Mouse (Mus musculus): ENCODE results near the gene 5730596B20Rik.
A peak's percentile ranks its signal among the peaks of the same experiment; 100 is the strongest.

5730596B20Rik gene

GRCm38 (mm10) chr6:52213119-52213986, 36.1 kb downstream of the 5730596B20Rik start, which contains the start of the genes Hoxa3 and Gm28308:
Gene Hoxa3, minus strand, starts transcription at chr6:52213336.
Gene Gm28308, minus strand, starts transcription at chr6:52213339.
- DNase-seq (ENCODE audit: low spot score): peak; percentile 15

DNA sequence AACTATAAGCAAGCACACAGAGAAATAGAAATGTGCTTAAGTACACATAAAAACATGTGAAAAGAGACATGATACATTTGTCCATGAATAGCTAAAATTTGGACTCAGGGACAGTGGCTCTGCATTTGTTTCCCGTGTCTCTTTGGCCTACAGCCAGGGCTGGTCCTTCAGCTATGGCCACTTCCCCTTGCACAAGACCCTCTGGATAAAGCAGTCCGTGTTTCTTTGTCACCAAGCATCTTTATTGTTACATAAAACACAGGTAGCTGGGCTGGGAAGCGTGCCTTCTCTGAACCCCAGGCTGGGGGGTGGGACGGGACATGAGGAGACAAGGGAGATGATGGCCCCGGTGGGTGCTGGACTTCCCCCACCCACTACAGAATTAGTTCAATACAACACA, 37.0 kb downstream of the 5730596B20Rik start:
- DNase-seq (ENCODE audit: low spot score): no peak

DNA sequence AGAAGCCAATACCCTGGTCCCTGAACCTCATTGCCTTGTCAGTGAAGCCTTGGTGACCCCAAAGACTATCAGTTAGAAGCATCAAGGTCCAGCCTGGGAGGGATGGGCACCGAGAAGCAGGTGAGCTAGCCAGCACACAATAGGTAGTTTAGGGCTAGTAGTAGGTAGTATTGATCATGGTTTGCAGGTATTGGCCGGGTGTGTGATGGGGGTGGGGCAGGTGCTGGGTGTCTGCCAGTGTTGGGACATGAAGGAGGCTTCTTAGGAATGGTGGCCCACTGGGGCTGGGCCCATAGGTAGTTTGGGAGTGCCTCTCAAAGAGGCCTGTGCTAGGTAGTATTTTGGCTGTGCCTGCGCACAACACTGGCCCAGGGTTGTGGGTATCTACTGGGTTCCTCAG, 37.8 kb downstream of the 5730596B20Rik start:
- no peak for DNase-seq (ENCODE audit: low spot score)

- DNase-seq (ENCODE audit: low spot score): no peak
Observed at GRCm38 (mm10) chr6:52215771-52216535, 38.7 kb downstream of the 5730596B20Rik start.

DNA sequence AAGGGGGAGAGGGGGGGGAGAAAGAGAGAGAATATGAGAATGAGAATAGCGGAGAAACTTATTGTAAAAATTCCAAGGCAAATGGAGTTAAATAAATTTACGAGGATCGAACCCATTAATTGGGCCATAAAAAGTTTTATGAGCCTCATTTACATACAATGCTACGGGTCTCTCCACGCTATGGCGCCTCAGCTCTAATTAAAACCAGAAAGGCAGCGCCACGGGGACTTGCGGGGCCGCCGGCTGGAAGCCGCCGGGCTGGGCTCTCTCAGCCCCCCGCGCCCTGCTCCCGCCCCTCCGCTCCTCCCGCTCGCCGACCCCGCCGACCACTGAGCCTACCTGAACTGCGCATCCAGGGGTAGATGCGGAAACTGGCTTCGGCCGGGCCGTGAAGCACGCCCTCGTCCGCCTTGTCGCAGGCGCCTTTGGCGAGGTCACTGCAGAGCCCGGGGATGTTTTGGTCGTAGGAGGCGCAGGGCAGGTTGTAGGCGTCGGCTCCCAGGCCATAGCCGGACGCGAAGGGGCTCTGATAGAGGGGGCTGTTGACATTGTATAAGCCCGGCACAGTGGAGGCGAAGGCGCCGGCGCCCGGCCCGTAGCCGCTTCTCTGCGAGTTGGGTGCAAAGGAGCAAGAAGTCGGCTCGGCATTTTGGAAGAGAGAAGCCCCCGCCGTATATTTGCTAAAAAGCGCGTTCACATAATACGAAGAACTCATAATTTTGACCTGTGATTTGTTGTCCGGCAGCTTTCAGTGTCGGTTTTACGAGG, 39.6 kb downstream of the 5730596B20Rik start:
- DNase-seq (ENCODE audit: low spot score): no peak

DNA sequence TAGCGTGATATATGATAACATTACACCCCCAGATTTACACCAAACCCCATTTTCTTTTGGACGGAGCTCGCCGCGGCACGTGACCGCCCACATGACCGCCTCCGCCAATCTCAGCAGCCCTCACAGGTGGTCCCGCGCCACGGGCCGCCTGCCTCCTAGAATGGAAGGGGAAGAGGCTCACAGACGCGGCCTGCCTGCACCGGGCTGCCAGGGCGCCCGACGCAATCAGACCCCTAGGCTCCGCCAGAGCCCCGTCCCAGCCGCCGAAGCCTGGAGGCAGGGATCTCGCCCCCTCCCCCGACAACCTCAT, 40.1 kb downstream of the 5730596B20Rik start:
- DNase-seq (ENCODE audit: low spot score): peak; percentile 79

DNA sequence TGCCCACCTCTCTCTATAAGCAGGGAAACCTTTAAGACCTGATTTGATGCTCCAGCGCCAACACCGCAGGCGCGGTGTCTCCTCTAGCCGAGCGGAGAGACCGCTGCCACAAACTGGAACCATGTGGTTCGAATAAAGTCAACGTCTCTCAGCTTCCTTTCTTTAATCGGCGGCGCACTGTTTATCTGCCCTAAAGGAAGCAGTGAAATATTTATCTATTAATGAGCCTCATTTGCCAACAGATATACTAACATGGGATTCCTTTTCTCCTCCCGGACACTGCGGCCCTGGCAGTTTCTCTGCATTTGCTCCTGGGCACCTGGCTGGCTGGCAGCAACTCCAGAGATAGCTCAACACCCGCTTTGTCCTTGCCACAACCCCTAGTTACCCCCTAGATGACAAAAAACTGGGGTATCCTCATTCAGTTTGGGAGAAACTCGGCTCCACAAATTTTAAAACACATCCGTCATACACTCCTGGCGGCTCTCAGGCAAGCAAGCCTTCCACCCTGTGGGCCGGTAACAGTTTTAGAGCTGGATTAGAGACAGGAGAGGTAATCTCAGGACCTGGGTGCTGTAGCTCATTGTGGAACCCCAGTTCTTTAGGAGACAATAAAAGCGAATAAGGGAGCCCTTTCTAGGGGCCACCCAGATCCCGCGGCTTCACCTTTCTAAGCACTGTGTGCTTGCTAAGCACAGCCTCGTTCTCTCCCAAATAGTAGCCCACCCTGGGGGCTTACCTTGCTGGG, 40.8 kb downstream of the 5730596B20Rik start:
- no peak for DNase-seq (ENCODE audit: low spot score)

GRCm38 (mm10) chr6:52218643-52219215, 41.4 kb downstream of the 5730596B20Rik start:
- DNase-seq (ENCODE audit: low spot score): no peak

DNA sequence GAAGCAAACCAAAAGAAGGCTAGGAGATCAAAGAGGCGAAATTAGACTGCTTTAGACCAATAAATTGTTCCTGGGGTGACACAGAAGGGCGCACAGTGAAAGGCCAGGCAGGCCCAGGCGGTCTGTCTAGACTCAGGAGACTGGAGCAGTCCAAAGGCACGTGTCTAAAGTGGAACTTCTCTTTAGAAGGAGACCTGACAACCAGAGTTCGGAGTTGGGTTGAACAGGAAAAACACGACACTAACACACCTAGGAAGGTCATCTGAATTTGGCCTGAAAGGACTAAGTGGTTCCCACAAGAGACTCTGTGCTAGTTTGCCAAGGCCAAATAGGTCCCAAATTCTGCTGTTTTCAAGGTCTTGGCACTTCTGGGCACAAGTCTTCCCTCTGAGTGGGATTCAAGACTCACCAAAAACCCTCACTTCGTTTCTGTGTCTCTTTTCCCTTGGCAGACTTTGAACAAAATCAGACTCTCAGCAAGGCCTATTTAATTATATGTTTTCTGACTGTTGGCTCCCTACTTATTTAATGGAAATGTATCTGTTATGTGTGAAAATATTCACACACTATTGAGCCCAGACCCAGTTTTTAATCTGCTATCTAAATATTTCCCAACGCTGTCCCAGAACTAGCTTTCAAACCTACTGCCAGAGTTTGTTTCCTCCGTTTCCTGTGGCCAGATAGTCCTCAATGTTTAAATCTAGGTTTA, 42.1 kb downstream of the 5730596B20Rik start:
- DNase-seq (ENCODE audit: low spot score): no peak

DNA sequence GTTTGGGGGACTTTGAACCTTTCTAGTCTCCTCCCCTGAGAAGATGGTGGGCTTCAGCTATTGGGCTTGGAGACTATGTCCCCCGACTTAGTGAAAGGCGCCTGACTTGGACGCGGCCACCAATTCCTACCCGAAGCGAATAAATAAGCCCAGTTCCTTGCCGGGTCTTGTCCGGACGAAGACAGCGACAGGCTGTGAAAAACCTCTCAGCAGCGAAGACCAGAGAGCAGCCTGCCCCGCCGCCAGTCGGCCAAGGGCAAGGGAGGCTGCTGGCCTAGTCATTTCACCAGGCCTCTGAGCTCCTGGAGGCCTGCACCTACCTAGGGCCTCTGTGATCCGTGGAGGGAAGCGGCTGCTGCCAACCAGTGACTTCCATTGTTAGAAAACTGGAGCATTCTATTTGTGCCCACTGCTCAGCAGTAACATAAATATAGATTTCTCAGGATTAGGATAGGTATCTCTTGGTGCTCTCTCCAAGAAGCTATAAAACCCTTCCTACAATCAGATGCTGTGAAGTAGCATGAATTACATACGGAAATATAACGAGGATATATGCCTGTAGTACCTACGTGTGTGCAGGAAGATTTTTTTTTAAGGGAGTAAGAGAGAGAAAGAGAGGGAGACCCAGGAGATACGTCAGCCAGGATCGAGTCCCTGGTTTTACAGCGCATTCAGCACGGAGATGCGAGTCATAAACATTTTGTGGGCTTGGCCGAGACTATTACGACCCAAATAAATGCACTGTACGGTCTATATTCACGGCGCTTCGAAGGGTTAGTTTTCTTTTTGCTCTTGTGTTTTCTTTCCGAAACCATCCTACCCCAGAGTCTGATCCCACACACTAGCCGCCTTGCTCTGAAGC, 42.9 kb downstream of the 5730596B20Rik start:
- peak; percentile 17 for DNase-seq (ENCODE audit: low spot score)

DNA sequence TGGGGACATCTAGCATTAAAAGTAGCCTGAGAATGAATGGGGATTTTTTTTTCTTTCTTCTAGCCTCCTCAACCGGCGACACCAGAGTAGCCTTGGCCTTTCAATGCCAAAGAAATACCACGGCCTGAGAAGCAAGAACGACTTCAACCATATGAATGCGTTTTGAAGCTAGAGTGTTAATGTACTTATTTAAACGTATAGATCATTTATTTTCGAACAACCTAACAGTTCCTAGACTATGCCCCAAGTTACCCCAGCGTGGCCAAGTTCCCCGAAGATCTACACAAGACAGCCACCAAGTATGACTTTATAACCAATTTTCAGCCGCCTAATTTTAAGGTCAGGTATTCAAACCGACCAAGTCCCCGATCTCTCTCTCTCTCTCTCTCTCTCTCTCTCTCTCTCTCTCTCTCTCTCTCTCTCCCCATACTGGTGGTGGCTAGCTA, 43.6 kb downstream of the 5730596B20Rik start:
- DNase-seq (ENCODE audit: low spot score): no peak

- peak; percentile 82 for DNase-seq (ENCODE audit: low spot score)
Observed at GRCm38 (mm10) chr6:52221337-52221992, 44.2 kb downstream of the 5730596B20Rik start, which contains the start of gene Hoxa7. Gene Hoxa7, minus strand, starts transcription at chr6:52221854.

DNA sequence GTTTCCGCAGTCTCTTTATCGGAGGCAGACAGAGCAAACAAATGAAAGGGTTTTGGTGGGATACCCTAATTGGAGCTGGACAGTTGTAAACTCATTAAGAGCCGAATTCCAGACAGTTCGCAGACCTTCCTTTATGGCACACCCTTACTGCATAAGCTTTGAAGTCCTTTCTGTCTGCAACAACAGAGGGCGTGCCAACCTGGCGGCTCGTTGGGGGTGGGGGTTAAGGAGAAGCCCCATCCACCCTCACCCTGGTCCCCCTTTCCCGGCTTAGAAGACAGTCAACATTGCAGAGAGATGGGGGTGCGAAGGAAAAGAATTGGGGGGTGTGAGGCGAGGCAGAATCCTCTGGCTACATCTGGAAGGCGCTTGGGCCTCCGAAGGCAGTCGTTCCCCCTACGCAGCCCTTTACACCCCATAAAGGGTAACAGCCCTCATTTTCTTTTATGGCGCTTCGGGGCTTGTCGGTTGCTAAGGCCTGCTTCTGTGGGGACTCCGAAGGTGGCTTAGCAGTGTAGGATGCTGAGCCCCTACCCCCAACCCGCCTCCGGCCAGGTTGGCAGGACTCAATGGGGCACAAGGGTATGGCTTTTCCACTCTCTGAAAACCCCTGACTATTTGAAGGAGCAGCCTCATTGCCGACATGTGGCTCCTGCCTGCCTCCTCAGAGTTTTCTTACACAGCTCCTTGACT, 44.8 kb downstream of the 5730596B20Rik start:
- no peak for DNase-seq (ENCODE audit: low spot score)

DNA sequence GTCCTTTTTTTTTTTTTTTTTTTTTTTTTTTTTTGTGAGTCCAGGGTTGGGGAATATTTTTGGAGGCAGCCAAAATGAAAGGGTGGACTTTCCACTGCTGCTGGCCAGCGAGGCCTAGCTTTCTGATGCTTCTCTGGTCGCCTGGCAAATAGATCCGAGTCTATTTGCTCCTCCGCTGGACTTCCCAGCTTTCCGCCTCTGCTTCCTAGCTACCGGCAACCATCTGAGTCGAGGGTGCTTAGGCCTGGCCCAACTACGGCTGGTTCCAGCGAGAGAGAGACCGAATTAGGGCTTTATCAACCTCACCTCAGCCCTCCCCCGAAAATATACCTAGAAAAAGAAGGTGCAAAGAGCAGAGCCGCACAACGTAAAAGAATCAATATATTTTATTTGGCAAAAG, 45.4 kb downstream of the 5730596B20Rik start:
- DNase-seq (ENCODE audit: low spot score): no peak

DNA sequence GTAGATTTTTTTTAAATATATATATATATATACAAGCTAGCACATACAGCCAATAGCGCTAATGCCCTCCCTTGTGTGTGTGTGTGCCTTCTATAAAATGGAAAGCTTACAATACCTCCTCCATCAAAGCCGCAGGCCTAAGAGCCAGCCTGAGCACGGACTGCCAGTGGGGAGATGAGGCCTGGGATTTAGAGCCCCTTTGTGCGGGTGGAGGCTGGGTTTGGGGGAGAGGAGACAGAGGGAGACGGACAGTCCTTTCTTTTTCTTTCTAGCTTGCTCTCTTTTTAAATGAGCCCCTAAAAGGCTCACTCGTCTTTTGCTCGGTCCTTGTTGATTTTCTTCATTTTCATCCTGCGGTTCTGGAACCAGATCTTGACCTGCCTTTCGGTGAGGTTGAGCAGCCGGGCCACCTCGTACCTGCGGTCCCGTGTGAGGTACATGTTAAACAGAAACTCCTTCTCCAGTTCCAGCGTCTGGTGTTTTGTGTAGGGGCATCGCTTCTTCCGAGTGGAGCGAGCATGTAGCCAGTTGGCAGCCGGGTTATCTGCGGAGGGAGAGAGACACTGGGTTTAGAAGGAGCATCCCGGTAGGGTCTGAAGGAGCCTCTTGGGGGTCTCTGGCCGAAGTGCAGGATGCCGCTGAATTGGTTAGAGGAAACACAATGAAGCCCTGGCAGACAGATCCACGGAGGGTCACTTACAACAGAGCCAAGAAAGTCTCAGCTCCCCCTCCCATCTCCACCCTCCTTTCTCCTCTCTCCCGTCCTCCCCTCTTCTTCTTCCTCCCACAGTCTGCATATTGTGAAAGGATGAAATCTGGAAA, 46.9 kb downstream of the 5730596B20Rik start:
- DNase-seq (ENCODE audit: low spot score): no peak

GRCm38 (mm10) chr6:52224895-52225611, 47.8 kb downstream of the 5730596B20Rik start:
- no peak for DNase-seq (ENCODE audit: low spot score)

Data from testis, postnatal 14 days (tissue).